Mouse (Mus musculus) left cerebral cortex, adult 8-10 months (tissue): ENCODE results near the gene Npas3. TPM values are rescaled to one million over a fixed set of nuclear protein-coding genes. Genes with fewer than 3 reads are reported as not detected.

ENCODE experiments used
- DNase-seq, 2 experiments: peaks; one replicate each; pipeline ENCODE4 v3.0.0; 2022; ENCODE audit warnings: low spot score in 2 of 2
- total RNA-seq, 4 experiments: library from RNA; stranded (reverse); gene quantifications; 2 replicates each; pipeline ENCODE4 v1.2.4; 2022

Gene Npas3
- total RNA-seq, 4 experiments from 2014 or later = 18.8 to 28.2 (median 23.8) TPM

- peak in 1 of 2 experiments; percentile 61 for DNase-seq
Measured at GRCm38 (mm10) chr12:53981575-53982507, 733.4 kb downstream of the Npas3 start.

DNA sequence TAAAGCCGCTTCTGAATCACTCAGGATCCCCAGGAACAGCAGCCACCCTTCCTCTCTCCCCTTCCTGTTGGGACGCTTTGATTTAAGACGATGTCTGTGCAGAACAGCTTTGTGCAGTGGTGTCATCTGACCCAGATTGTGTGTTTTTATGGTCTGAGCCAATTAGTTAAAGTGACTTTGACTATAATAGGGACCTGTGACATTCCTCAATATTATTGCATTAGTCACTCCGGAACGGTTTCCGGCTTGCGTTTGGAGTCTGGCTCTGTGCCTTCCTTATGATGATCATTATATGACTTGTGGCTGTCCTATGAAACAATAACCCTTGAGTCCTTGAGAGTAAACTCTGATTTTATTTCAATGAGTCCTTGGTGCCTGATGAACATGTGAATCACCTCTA is 735.5 kb downstream of the Npas3 start:
- DNase-seq = no peak

DNA sequence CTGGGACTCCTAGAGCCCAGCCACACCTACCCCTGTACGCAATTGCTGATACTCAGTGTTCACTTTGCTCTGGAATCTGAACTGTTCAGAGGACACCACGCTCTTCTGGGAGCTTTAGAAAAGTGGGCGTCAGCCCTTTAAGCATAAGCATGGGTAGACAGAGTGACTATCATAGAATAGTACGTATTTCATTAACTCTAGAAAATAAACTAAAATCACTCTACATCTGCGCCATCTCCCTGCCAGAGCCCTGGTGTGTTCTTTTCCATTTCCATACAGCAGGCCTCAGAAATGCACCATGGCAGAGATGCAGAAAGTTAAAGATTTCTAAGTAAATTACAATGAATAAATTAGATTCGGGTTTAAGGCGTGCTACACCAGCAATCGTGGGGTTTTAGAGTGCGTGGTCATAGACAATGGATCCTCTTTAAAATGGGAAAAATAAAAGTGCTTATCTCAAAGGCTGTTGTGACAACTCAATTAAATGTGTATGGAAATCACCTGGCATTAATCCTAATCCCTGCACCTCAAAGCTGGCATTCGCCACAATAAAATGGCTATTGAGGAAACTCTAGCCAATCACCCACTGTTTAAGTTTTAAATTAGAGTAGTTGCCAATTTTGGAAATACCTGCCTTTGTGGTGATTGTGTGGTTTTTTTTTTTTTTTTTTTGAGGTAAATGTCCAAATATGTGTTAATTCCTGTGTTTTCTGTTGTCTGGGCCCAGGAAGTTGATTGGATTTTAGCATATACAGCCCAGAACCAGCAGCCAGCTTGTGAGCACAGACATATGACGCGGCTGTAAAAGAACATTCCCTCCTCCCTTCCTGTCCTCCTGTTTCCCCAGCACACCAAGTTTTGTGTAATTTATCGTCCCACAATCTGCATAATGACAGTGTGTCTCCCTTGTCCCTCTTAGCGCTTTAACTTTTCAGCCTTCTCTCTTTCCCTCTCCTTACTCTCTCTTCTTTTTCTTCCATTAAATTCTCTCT is 737.7 kb downstream of the Npas3 start:
- no peak for DNase-seq

DNA sequence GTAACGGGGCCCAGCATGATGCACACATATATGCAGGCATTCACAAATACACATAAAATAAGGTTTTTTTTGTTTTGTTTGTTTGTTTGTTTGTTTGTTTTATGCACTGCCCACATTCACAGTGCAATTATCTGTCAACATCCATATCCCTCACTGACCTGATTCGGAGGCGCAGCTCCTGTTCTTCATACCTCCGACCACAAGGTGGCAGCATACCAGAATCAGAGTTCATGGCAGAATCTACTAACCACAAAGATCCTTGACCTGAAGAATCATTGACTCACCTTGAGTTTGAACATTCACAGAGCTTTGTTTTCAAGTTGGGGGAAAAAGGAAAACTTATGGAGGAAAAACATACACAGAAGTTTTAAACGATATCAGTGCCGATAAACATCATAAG is 743.9 kb downstream of the Npas3 start:
- no peak for DNase-seq

DNA sequence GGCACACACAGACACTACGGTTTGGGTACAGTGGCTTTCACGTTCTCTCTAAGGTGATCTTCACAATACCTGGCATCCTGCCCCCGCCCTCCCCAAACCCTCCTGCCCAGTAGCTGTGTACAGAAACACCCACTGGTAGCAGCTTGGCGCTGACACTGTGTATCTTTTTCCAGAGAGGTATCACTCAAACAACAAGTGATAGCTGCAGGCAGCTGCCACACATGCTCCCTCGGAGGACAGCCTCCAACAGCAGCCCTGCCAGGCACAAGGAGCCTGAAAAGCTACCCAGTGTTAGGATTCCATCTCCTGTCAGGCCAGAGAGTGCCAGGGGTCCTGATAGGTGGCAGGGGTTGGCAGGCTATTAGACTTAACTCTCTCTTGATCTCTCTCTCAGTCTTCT is 747.2 kb downstream of the Npas3 start:
- DNase-seq = no peak

GRCm38 (mm10) chr12:53997141-53997540 is 748.7 kb downstream of the Npas3 start:
- no peak for DNase-seq

- no peak for DNase-seq
Measured at GRCm38 (mm10) chr12:53999647-54000637, 751.5 kb downstream of the Npas3 start.

GRCm38 (mm10) chr12:54002496-54002895 is 754.0 kb downstream of the Npas3 start:
- DNase-seq = no peak

- no peak for DNase-seq
Measured at GRCm38 (mm10) chr12:54004606-54005005, 756.1 kb downstream of the Npas3 start.

DNA sequence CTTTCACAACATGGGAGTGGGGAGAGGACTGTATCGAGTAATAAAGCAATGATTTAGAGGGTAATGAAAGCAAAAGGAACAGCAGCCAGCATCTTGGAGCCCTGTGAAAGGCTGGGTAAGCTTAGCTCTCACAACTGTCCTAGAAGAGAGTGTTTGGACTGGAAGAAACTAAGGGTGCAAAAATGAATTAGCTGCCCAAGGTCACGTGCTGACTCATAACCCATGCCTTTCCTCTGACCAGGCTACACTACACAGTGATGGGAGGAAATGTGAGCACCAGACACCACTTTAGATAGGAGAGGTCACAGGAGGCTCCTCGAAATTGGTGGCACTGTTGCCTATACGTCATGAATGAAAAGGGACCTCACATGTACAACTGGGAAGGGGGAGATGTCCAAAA is 757.1 kb downstream of the Npas3 start:
- DNase-seq = no peak

DNA sequence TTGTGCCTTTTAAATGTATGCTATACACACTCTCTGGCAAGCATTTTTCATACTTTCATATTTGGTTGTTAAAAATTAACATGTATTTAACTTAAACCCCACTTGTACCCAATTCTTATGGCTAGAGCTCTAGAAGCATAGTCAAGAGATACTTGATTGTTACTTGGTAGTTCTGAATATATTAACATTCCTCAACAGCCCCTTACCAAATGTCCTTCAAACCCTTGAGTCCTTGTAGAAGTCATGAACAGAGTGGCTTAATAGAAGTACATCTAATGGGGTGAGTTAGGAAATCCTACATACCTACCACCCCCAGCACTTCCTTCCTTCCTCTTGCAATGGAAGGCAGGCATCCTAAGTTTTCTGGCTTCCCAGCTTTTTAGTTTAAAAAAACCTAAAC is 766.8 kb downstream of the Npas3 start:
- DNase-seq = no peak

- DNase-seq = no peak
Measured at GRCm38 (mm10) chr12:54017949-54018348, 769.5 kb downstream of the Npas3 start.

DNA sequence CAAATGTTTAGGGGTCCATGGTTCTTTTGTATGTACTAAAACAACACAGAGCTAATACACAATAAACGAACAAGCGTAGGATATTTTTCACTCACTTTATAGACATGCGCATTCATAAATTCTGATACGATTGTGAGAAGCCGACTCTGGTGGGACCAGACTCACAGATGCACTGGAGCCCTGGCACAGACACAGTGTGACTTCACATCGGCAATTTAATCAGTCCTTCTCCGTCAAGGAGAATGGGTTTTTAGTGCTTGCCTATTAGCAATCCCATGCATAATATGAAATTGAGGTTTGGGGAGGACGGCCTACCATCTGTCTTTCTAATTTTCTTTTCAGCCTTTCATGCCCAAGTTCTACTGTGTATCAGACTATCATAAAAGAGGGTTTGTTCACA is 771.5 kb downstream of the Npas3 start:
- DNase-seq = no peak

DNA sequence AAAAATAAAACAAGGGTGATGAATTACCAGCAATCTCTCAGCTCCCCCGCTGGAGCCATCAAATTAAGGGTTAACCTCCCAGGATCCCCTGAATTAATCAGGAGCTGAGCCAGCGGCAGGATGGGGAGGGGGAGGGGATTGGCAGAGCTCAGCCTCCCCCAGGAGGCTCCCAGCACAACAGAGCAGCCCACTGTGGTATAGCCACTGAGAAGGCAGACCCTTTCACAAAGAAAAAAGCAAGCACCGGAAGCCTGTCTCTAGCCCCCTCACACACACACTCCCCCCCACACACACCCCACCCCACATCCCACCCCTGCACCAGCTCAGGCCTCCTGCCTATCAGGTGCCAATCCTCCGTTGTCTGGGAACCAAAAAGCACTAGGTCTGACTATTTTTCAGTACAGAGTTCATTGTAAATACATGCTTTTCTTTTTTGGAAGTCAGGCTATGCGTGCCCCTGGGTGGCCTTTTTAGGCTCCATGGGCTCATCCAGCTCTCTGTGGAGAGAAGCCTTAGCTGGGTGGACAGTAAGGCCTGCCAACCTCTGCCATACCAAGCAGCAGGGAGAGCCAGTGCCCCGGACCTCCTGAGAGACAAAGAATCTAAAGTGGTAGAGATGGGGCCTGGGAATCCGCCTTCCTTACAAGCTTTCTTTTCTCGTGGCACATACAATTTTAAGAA is 786.3 kb downstream of the Npas3 start:
- DNase-seq = no peak

DNA sequence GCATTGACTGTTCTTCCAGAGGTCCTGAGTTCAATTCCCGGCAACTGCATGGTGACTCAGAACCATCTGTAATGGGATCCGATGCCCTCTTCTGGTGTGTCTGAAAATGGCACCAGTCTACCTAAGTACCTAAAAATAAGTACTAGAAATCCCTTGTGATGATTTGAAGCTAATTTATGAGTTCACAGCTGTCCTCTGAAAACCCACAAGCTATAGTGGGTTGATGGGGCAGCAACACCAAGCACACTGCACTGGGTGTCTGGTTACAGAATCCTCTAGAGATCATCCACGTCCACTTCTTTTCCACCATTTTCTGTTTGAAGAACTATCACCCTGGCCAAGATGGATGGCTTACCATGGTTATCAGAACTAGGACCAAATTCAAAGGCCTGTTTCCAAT is 789.1 kb downstream of the Npas3 start:
- no peak for DNase-seq

GRCm38 (mm10) chr12:54042996-54043544 is 794.6 kb downstream of the Npas3 start:
- no peak for DNase-seq

- DNase-seq = no peak
Measured at GRCm38 (mm10) chr12:54044606-54045334, 796.3 kb downstream of the Npas3 start.

DNA sequence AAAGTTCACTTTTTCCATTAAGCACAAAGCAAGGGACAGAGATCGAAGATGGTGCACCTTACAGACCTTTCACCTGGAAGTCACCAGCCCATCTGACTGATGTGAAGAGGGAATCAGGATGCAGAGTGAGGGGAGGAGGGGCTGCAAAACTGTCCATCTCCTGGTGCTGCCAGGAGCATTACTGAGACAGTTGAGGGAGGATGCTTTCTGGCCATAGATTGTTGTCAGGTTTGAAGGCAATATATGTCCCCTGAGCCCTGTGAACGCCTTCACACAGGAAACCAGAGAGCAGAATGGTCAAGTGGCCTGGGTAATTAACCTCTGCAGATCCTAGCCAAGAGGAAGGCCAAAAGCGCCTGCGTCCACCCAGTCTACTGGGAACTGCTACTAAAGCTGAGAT is 796.9 kb downstream of the Npas3 start:
- no peak for DNase-seq

- DNase-seq = no peak
Measured at GRCm38 (mm10) chr12:54046824-54047223, 798.3 kb downstream of the Npas3 start.
